Mouse (Mus musculus): ENCODE measurements around the gene Asphd2. TPM values are rescaled to one million over a fixed set of nuclear protein-coding genes. Genes with fewer than 3 reads are reported as not detected.

The Asphd2 gene
- total and polyA plus RNA-seq, 3 experiments = 0.08 TPM; not detected in 2

DNA sequence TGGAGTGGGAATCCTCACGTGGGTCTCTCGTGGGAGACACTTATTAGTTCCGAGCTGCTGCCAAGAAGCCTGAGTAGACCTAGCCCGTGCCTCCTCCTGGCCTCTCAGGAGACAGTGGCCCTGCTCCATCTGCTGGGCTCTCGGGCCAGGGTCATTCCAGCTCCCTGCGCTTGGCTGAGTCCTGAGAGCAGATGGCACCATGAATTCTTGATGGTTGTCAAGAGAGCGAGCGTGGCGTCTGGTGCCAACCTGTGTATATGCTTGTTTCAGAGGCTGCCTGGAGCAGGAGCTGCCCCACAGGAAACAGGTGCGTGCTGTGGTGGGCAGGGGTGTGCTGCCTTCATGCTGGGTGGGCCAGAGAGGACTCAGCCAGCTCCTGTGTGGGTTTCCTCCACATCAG, 26.0 kb downstream of the Asphd2 start:
- Histone ChIP-seq H3K4me1 (ENCODE audit: control insufficient read depth in 1 of 2, insufficient read depth in 2 of 2, low read length in 2 of 2) (no peaks in the 10 kb centered on the region), H3K4me3 (ENCODE audit: control insufficient read depth in 1 of 2, insufficient read depth in 1 of 2, low read depth in 2 of 2, low read length in 2 of 2) (no peak overlapping the region), H3K27ac (ENCODE audit: control insufficient read depth, low read depth, low read length) (no peak overlapping the region), H3K9ac (ENCODE audit: control insufficient read depth, low read depth, low read length, poor library complexity, severe bottlenecking) (no peak overlapping the region), H3K36me3 (ENCODE audit: control insufficient read depth in 1 of 2, insufficient read depth in 2 of 2, low read length in 2 of 2) (no peaks in the 10 kb centered on the region; a peak in 1 of 4 replicates), H3K9me3 (replicated peaks; ENCODE audit: insufficient read depth, low read length) (no peaks in the 10 kb centered on the region), H3K79me2 (ENCODE audit: control insufficient read depth, insufficient read depth, low read length, poor library complexity) (no peaks in the 10 kb centered on the region), H3K27me3 (ENCODE audit: control insufficient read depth in 1 of 2, insufficient read depth in 2 of 2, low read length in 2 of 2) (no peaks in the 10 kb centered on the region)
- TF ChIP-seq MXI1 (IDR thresholded peaks at IDR 0.05; ENCODE audit: low read depth, low read length) (no peak), TCF12 (IDR thresholded peaks at IDR 0.05; ENCODE audit: low read depth, low read length) (no peak), ELF1 (IDR thresholded peaks at IDR 0.05; ENCODE audit: low read depth, low read length) (no peak), USF2 (IDR thresholded peaks at IDR 0.05; ENCODE audit: borderline replicate concordance in 1 of 2, insufficient read depth in 1 of 2, low read depth in 1 of 2, low read length in 2 of 2) (no peak), ZC3H11A (IDR thresholded peaks at IDR 0.05; ENCODE audit: low read depth, low read length) (no peak), MAZ (IDR thresholded peaks at IDR 0.05; ENCODE audit: low read depth, low read length) (no peak), POLR2AphosphoS2 (IDR thresholded peaks at IDR 0.05; ENCODE audit: low read length) (no peak), TBP (IDR thresholded peaks at IDR 0.05; ENCODE audit: low read depth, low read length) (no peak), SMC3 (IDR thresholded peaks at IDR 0.05; ENCODE audit: low read depth, low read length) (no peak), EP300 (IDR thresholded peaks at IDR 0.05; ENCODE audit: low read depth in 1 of 2, low read length in 2 of 2) (no peak), CHD1 (IDR thresholded peaks at IDR 0.05; ENCODE audit: low read depth, low read length) (no peak), RCOR1 (IDR thresholded peaks at IDR 0.05; ENCODE audit: low read depth, low read length) (no peak), MEF2A (IDR thresholded peaks at IDR 0.05; ENCODE audit: extremely low read depth, insufficient replicate concordance, low read depth, low read length, poor library complexity, severe bottlenecking) (no peak)
- no peak for DNase-seq (ENCODE audit: low read depth, low spot score)

DNA sequence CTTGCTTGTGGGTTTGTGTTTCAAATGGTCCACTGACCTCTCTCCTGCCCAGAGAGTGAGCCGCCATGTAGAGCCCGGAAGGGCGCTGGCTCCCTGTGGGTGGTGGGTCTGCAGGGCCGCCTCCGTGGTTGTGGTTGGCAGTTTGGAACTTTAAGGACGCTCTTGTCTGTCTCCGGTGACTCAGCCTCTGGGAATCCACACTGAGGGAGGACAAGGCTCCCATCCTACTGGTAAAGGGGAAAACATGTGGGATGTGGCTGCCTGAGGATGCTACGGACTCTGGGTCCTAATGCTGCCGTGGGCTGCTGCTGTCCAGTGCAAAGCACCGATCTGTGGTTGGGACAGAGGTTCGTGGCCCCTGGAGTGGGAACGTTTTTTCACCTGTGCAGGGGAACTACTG, 26.7 kb downstream of the Asphd2 start:
- Histone ChIP-seq H3K9me3 (replicated peaks; ENCODE audit: insufficient read depth, low read length) (no peaks in the 10 kb centered on the region), H3K4me3 (ENCODE audit: control insufficient read depth in 1 of 2, insufficient read depth in 1 of 2, low read depth in 2 of 2, low read length in 2 of 2) (no peak overlapping the region)

More for the DNA sequence above, 26.7 kb downstream of the Asphd2 start:
- H3K27ac ChIP-seq (ENCODE audit: control insufficient read depth, low read depth, low read length) = no peak overlapping the region
- no peak for DNase-seq (ENCODE audit: low read depth, low spot score)
- no peak overlapping the region for H3K9ac ChIP-seq (ENCODE audit: control insufficient read depth, low read depth, low read length, poor library complexity, severe bottlenecking)
- no peaks in the 10 kb centered on the region for H3K4me1 ChIP-seq (ENCODE audit: control insufficient read depth in 1 of 2, insufficient read depth in 2 of 2, low read length in 2 of 2)
- no peaks in the 10 kb centered on the region for H3K27me3 ChIP-seq (ENCODE audit: control insufficient read depth in 1 of 2, insufficient read depth in 2 of 2, low read length in 2 of 2)
- TF ChIP-seq ZMIZ1 (IDR thresholded peaks at IDR 0.05; ENCODE audit: low read depth, low read length) (no peak), GATA1 (IDR thresholded peaks at IDR 0.05; ENCODE audit: low read depth, low read length) (no peak), GABPA (IDR thresholded peaks at IDR 0.05; ENCODE audit: low read depth, low read length) (no peak), CTCF (IDR thresholded peaks at IDR 0.05 in 2 of 3, conservative IDR thresholded peaks at IDR 0.05 in 1 of 3; ENCODE audit: control insufficient read depth in 1 of 3, insufficient read depth in 1 of 3, low read depth in 2 of 3, low read length in 3 of 3, poor library complexity in 1 of 3, severe bottlenecking in 1 of 3) (no peak), MAX (IDR thresholded peaks at IDR 0.05; ENCODE audit: low read length) (no peak), RAD21 (IDR thresholded peaks at IDR 0.05; ENCODE audit: low read depth, low read length) (no peak), TCF12 (IDR thresholded peaks at IDR 0.05; ENCODE audit: low read depth, low read length) (no peak), TBP (IDR thresholded peaks at IDR 0.05; ENCODE audit: low read depth, low read length) (no peak), ELF1 (IDR thresholded peaks at IDR 0.05; ENCODE audit: low read depth, low read length) (no peak), TAL1 (IDR thresholded peaks at IDR 0.05; ENCODE audit: low read length) (no peak), E2F4 (IDR thresholded peaks at IDR 0.05; ENCODE audit: borderline replicate concordance, low read depth, low read length) (no peak), MYC (IDR thresholded peaks at IDR 0.05; ENCODE audit: low read depth, low read length) (no peak), CHD1 (IDR thresholded peaks at IDR 0.05; ENCODE audit: low read depth, low read length) (no peak), JUND (IDR thresholded peaks at IDR 0.05; ENCODE audit: low read depth, low read length) (no peak)
- no peaks in the 10 kb centered on the region for H3K79me2 ChIP-seq (ENCODE audit: control insufficient read depth, insufficient read depth, low read length, poor library complexity)
- no peaks in the 10 kb centered on the region; a peak in 1 of 4 replicates for H3K36me3 ChIP-seq (ENCODE audit: control insufficient read depth in 1 of 2, insufficient read depth in 2 of 2, low read length in 2 of 2)
